Mouse (Mus musculus) E14TG2a.4 (cell line): ENCODE measurements around the gene Rftn1.

Experiments
- H3K27me3 ChIP-seq: 2 replicates; pipeline ENCODE4 v1.6.1; 2014; ENCODE audit warnings: low read length, control low read depth; ENCODE audit not compliant: insufficient read depth
- H3K36me3 ChIP-seq: 2 replicates; pipeline ENCODE4 v1.6.1; 2014; ENCODE audit warnings: low read length, control low read depth; ENCODE audit not compliant: insufficient read depth
- H3K4me1 ChIP-seq: replicated peaks from 2 replicates; pipeline ENCODE4 v1.6.1; 2014; ENCODE audit warnings: low read depth, low read length, control low read depth
- H3K4me3 ChIP-seq: replicated peaks from 2 replicates; pipeline ENCODE4 v1.5.1; 2014; ENCODE audit warnings: mild to moderate bottlenecking, low read length
- H3K9me3 ChIP-seq: 2 replicates; pipeline ENCODE4 v1.6.1; 2014; ENCODE audit warnings: low read length, control low read depth
- CTCF ChIP-seq: conservative IDR thresholded peaks from 2 replicates; pipeline ENCODE4 v1.5.1; 2014; ENCODE audit warnings: low read length
- NANOG ChIP-seq: IDR thresholded peaks from 2 replicates; pipeline ENCODE4 v1.6.1; 2014; ENCODE audit warnings: borderline replicate concordance, low read length, mixed read lengths
- POU5F1 ChIP-seq: IDR thresholded peaks from 2 replicates; pipeline ENCODE4 v1.6.1; 2014; ENCODE audit warnings: low read length, borderline replicate concordance

Gene Rftn1

DNA sequence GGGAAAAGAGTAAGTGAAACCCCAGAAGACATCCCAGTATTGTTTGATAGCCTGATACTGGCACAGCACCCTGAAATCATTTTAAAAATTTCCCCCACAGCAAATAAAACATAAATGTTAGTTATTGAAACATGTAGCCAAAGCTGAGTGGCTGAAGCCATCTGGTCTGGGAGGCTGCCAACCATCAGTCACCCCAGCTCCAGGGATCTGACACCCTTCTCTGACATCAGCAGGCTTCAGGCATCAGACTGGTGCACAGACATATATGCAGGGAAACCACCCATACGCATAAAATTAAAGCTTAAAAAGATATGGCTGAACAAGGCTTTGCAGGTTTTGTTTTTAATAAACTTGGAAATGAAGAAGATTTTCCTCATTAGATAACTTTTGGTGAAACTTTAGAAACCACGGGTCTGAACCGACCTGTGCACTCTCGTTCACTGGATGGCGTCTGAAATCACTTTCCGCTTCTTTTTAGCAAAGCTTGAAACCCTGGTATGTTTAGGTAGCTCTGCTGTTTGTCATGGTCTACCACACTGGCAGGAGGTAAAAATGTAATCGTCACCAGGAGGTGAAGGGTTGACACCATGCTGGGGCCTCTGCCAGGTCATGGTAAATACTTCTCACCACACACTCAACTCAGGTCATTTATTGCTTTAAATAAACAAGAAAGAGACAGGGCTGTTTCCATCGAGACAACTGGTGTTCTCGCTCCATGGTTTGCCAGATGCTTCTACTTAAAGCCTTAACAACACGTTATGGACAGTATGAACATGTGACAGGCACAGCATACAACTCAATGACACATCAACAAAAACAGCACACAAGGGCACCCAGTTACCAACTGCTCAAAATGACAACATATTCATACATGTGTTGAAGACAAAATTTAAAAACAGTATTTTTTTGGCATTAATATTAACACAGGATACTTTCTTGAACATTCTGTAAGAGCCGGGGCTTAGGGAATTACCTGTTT is 197.6 kb downstream of the Rftn1 start:
- TF ChIP-seq POU5F1: no peak
- TF ChIP-seq NANOG: no peak
- TF ChIP-seq CTCF: no peak
- Histone ChIP-seq H3K4me3 (no peak overlapping the region), H3K27me3 (0 out of 2 replicates have a peak, but pooled peaks cover 6% of the 10 kb centered on the region), H3K4me1 (0 out of 2 replicates have a peak, but pooled peaks cover 4% of the 10 kb centered on the region), H3K9me3 (no peaks in the 10 kb centered on the region), H3K36me3 (no peaks in the 10 kb centered on the region)

DNA sequence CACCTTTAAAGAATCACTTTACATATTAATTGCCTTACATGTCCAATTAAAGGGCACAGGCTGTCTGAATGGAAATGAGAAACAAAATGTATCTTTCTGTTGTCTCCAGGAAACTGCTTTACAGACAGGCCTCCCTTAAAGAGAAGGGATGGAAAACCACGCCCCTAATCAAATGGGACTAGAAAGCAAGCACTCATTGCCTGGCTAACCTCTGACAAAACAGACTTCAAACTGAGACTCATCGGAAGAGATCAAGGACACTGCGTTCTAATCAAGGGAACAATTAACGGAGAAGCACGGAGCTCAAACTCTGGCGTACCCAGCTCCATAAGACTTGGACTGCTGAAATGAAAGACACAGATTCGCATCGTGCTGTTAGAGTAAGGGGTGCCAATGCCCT is 200.9 kb downstream of the Rftn1 start:
- 0 out of 2 replicates have a peak, but pooled peaks cover 4% of the 10 kb centered on the region for H3K4me1 ChIP-seq
- H3K27me3 ChIP-seq: 0 out of 2 replicates have a peak, but pooled peaks cover 3% of the 10 kb centered on the region
- H3K4me3 ChIP-seq: no peak overlapping the region
- no peaks in the 10 kb centered on the region for H3K36me3 ChIP-seq
- TF ChIP-seq NANOG (no peak), POU5F1 (no peak), CTCF (no peak)
- H3K9me3 ChIP-seq: no peaks in the 10 kb centered on the region

DNA sequence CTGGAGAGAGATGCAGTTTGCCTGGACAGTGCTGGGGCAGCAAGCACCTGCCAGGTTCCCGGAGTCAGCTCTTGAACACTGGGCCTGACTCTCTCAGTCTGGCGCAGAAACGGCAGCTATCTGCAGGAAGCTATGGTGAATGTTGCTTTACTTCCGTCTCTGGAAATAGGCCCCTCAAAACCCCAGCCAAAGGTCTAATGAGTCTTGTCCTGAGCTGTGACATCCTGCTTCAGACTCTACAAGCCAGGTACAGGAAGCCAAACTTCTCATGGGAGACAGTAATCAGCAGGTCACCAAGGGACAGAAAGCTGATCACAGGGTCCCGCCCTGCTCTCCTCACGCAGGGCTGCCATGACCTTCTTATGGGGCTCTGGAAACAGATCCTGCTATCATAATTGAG is 203.4 kb downstream of the Rftn1 start:
- no peaks in the 10 kb centered on the region for H3K36me3 ChIP-seq
- 0 out of 2 replicates have a peak, but pooled peaks cover 3% of the 10 kb centered on the region for H3K27me3 ChIP-seq
- H3K4me1 ChIP-seq: 0 out of 2 replicates have a peak, but pooled peaks cover 4% of the 10 kb centered on the region
- no peak overlapping the region for H3K4me3 ChIP-seq
- no peaks in the 10 kb centered on the region for H3K9me3 ChIP-seq
- TF ChIP-seq POU5F1: no peak
- no peak for TF ChIP-seq NANOG
- no peak for TF ChIP-seq CTCF

DNA sequence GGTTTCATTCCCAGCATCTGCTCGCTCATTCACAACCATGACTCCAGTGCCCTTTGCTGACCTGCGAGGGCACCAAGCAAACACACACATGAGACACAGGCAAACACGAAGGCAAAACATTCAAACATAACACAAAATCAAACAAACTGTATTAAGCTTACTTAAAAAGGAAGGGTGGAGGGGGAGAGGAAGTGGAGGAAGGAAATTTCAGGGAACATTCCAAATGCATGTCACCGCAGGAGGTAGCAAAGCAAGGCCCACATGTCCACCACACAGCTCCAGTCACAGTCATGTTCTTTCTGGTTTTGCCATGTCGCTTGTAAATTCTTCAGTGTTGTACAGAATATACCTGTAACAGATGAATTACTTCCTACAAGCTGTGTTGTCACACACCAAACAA is 207.0 kb downstream of the Rftn1 start:
- H3K27me3 ChIP-seq: 0 out of 2 replicates have a peak, but pooled peaks cover 5% of the 10 kb centered on the region
- TF ChIP-seq CTCF (no peak), POU5F1 (no peak), NANOG (no peak)
- no peaks in the 10 kb centered on the region for H3K36me3 ChIP-seq
- H3K4me3 ChIP-seq: no peak overlapping the region
- peaks cover 5% of the 10 kb centered on the region; the same call in 1 of the 2 replicates for H3K9me3 ChIP-seq
- no peaks in the 10 kb centered on the region for H3K4me1 ChIP-seq

DNA sequence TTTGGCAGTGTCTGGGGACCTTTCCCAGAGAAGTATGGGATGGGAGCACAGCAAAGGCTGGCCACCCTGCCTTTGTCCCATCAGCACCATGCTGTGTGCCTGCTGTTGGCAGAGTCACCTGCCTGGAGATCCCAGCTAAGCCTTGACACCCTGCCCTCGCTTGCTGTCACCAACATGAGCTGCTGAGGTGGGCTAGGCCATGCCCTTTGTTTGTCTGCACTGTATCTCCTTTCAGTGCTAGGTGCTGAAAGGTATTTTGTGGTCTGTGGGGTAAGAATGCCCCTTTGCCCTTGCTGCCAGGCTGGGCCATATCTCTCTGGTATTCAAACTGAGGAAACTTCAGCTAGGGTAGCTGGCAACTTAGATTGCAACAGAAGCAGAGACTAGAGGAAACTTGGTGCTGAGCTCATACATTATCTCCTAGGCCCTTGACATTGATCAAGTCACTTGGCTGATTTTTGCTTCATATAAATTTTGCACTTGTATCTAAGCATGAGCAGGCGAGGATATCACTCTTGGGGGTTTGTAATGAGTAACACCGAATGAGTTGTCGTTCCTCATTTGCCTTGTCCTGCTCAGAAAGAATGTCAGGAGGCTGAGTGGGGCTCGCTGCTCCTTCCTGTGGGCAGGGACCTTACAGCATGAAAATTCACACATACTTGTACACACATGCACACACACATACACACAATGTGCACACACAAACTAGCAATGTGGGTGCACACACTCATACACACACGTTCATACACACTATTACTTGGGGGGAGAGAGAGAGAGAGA is 207.7 kb downstream of the Rftn1 start:
- Histone ChIP-seq H3K4me3 (no peak overlapping the region), H3K27me3 (0 out of 2 replicates have a peak, but pooled peaks cover 5% of the 10 kb centered on the region), H3K4me1 (no peaks in the 10 kb centered on the region), H3K36me3 (no peaks in the 10 kb centered on the region), H3K9me3 (peaks cover 5% of the 10 kb centered on the region; the same call in 1 of the 2 replicates)
- TF ChIP-seq CTCF (no peak), POU5F1 (no peak), NANOG (no peak)

DNA sequence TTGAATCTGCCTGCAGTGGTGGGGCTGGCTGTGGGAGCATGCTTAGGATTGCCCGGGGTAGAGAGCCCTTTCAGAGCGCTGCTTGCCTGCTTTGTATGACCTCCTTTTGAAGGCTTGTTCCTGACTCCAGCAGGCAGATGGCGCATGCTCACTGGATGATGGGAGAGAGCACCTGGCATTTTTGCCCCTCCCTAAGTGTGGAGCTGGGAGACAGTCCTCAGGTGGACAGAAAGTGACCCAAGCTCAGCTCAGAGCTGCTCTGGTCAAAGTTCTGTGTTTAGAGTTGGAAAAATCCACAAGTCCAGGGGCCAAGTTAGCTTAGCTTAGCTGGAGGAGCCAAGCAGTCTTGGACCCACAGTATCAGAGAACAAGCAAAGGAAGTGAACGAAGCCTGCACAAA is 208.9 kb downstream of the Rftn1 start:
- no peaks in the 10 kb centered on the region for H3K36me3 ChIP-seq
- H3K27me3 ChIP-seq: 0 out of 2 replicates have a peak, but pooled peaks cover 5% of the 10 kb centered on the region
- H3K9me3 ChIP-seq: peaks cover 5% of the 10 kb centered on the region; the same call in 1 of the 2 replicates
- H3K4me1 ChIP-seq: no peaks in the 10 kb centered on the region
- H3K4me3 ChIP-seq: no peak overlapping the region
- TF ChIP-seq CTCF: no peak

DNA sequence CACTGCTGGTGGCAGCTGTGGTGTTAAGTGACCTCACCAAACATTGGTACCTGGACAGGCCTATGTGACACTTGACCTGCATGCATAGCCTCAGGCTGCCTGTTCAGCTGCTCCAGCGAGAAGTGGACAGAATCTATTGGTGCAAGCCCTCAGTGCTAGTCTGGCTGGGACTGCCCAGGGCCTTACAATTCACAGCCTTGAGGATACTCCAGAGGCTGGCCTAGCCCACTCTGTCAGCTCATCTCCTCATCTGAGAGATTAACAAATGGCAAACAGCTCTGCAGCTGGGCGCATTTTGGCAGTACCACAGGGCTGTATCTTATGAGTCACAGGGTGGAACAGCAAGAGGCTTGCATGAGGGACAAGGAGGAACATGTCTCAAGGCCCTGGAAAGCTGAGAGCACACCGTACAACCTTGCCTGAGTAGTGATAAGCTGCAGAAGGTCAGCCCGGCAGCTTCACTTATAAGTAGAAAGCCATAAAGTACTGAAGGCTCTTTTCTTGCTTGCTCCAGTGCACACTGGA is 210.7 kb downstream of the Rftn1 start:
- TF ChIP-seq CTCF: no peak
- no peak for TF ChIP-seq POU5F1
- TF ChIP-seq NANOG: no peak
- H3K4me3 ChIP-seq: no peak overlapping the region
- peaks cover 5% of the 10 kb centered on the region; the same call in 1 of the 2 replicates for H3K9me3 ChIP-seq
- H3K36me3 ChIP-seq: no peaks in the 10 kb centered on the region
- no peaks in the 10 kb centered on the region for H3K4me1 ChIP-seq
- H3K27me3 ChIP-seq: 0 out of 2 replicates have a peak, but pooled peaks cover 5% of the 10 kb centered on the region

DNA sequence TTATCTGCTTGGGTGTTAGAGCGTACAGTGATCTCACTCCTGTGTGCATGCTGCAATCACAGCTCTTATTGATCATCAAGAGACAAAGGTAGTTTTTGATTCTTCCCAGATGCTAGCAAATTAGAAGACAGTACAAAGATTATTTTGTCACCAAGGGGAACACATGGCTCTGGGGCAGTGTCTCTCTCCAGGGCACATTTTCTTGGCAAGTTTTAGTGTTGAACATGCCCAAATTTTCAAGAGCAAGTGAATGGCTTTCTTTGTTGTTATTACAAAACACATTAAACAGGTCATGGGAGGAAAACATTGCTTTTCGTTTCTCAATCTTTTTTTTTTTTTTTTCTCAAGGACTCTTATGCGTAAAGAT is 213.1 kb downstream of the Rftn1 start:
- H3K9me3 ChIP-seq: peaks cover 5% of the 10 kb centered on the region; the same call in 1 of the 2 replicates
- TF ChIP-seq NANOG (no peak), CTCF (no peak), POU5F1 (no peak)
- 0 out of 2 replicates have a peak, but pooled peaks cover 5% of the 10 kb centered on the region for H3K27me3 ChIP-seq
- H3K4me3 ChIP-seq: no peak overlapping the region
- H3K36me3 ChIP-seq: no peaks in the 10 kb centered on the region
- no peaks in the 10 kb centered on the region for H3K4me1 ChIP-seq
